Mouse (Mus musculus) gonadal fat pad, adult 2 months (tissue): Measurements from ENCODE around the gene Ttll11. TPM values are rescaled to one million over a fixed set of nuclear protein-coding genes. Genes with fewer than 3 reads are reported as not detected.

Experiments
- DNase-seq: peaks from one replicate; pipeline ENCODE4 v3.0.0-alpha.2; 2012; ENCODE audit warnings: low read depth
- polyA plus RNA-seq: library from polyadenylated mRNA; depleted of rRNA; stranded (reverse); fragments of >200 nt; gene quantifications from 2 replicates; pipeline ENCODE4 v1.2.3, GENCODE M21; 2012

Gene Ttll11
- polyA plus RNA-seq, 1 experiment, result 1.3 TPM

DNA sequence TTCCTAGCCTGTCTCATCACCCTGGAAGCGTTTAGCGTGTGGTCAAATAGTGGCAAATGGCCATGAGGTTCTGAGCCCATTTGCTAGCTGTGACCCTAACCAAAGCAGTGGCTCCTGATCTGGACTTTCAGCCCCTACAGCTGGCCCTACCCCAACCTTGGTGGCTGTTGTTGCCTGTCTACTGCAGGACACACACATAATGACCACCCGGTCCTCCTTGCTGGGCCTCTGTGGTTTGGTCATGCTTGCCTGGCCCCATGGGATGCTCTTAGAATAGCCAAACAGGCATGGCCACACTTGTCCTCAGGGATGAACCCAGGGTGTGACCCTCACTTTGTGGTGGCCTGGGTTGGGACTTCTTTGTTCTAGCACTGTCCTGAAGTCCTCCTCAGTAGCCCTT is 80.0 kb downstream of the Ttll11 start:
- no peak for DNase-seq

DNA sequence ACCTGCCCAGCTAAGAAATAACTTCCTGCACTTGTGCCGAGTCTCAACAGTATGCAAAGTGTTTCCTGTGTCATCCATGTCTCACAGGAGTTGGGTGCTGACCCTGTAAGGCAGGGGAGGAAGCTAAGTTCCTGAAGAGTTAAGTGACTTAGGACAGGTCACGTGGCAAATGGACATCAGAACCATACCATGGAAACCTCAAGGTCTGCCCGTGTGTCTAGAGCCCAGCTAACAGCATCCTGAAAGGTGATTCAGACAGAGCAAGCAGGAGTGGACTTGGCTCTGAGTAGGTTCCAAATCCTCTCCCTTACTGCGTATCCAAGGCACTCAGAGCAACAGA is 80.6 kb downstream of the Ttll11 start:
- no peak for DNase-seq

DNA sequence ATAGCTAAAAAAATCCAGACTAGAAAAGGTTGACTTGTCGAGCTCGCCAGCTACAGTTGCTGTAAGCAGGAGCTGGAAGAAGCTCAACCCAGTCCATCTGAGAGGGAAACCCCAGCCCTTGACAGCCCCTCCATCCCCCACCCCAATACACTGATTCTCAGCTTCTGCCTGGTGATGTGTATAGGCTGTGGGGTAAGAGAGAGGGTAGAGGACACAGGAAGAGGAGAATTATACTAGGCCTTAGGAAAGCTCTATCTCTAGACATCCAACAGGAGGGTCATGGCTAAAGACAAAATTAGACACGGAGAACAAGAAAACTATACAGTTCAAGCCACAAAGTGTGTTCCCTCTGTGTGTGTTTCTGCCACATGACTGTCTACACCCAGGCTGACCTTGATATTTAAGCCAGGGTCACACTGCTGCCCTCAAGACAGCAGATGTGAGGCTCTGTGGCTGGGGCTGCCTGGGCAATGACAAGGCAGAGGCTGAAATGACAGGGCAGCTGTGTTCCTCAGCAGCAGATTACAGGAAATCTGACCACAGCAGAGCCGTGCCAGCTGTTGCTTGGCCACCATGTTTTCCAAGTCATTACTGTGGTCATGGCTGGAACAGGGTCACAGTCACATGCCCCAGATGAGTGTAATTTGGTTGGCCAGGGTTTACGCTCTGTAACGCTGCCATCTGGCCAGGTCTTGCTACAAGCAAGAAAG is 81.1 kb downstream of the Ttll11 start:
- no peak for DNase-seq

DNA sequence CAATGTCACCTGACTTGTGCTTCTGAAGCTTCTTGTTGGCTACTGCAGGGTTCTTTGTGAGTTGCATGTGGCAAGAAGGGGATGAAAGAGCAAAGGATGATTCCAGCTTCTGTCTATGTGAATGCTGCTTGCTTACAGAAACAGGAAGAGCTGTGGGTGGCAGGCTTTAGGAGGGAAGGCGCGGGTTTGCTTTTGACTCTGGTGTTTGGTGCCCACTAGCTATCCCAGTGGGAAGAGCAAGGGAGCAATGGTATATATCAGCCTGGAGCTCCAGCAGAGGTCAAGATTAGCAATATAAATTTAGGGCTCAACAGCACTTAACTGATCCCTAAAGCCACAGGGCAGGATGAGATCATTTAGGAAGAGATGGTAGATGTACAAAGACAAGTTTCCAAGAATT is 82.6 kb downstream of the Ttll11 start:
- DNase-seq, result no peak

DNA sequence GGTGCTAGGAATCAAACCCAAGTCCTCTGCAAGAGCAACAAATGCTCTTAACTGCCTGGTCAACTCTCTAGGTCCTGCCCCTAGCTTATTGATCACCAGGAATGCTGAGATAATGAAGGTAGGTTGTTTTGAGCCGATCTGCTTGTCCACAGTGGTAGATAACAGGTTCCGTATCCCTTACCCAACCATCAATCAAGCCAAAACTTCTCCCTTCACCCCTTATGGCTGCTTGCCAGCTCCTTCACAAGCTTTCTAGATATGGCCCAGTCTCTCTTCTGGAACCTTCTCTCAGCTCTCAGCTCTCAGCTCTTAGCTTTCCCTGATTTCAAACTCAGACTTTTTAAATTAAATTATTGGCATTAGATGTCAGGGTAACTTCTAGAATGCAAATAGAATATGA is 85.2 kb downstream of the Ttll11 start:
- no peak for DNase-seq

DNA sequence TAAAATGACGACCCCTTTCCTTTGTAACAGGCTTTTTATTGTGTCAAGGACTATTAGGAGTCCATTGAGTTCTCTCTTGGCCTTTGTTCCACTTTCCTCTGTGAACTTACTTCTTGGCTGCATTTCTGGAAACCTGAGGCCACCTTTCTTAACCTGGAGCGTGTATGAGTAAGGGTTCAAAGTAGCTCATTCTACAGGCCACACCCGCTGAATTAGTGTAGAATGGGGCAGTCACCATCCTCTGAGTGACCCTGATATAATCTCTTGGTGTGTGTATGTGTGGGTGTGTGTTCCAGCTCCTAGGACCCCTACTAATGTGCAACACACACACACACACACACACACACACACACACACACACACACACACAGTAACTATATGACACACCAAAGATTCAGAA is 89.1 kb downstream of the Ttll11 start:
- DNase-seq, result no peak

DNA sequence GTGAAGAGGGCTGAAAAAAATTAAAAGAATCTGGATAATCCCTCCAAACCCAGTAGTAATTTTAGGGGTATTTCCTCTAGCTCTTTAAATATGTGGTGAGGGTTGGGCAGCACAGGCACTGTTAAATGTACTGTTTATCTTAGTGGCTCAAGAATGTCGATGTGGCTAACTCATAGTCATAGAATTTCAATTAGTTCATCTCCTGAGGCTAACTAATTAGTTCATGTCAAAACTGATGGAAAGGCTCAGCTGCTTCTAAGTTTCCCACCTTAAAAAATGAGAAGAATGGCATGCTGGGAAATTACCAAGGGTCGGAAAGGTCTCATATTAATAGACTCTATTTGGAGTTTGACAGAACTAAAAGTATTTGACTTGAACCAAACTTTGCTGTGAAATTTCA is 89.9 kb downstream of the Ttll11 start:
- DNase-seq, result no peak

DNA sequence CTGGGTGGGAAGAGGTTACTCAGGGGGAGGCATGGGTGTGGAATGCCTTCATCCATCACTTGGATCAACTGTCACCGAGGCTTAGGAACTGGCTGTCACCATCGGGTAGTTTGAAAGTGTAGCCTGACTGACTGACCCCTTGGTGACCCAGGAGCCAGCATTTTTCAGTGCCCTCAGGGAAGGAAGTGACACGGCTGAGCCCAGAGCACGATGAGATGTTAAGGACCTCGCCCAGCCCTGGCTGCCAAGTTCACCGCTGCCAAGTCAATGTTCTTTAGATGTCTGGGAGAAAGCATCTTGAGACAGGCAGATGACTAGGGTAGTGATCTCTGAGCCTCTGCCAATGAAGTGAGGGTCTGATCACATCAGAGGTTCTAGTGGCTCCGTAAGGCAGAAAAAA is 95.4 kb downstream of the Ttll11 start:
- no peak for DNase-seq

DNA sequence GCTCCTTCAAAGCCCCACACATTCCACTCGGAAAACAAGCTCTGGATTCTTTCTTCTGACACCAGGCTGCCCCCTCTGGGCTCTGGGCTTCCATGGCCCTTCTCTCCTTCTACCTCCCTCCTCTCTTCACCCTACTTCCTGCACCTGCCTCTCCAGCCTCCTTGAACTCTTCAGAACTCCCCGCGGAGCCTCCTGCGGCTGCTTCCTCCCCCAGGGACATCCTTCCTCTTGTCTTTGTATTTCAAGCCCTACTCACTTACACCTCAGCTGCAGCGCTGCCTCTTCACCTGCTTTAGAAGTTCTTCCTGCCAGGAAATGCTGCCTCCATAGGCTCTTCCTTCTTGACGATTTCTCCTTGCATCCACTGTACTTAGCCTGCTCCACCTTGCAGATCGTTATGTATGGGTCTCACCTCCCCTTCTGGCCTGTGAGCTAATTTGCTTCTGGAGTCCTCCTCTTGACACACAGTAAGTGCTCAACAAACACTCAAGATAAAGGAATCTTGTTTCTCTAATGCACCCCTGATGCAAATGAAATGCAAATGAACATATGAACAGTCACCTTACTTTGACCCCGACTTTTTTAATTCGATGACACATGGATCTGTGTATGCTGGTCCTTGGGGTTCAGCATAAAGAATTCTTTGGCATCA is 97.3 kb downstream of the Ttll11 start:
- no peak for DNase-seq

DNA sequence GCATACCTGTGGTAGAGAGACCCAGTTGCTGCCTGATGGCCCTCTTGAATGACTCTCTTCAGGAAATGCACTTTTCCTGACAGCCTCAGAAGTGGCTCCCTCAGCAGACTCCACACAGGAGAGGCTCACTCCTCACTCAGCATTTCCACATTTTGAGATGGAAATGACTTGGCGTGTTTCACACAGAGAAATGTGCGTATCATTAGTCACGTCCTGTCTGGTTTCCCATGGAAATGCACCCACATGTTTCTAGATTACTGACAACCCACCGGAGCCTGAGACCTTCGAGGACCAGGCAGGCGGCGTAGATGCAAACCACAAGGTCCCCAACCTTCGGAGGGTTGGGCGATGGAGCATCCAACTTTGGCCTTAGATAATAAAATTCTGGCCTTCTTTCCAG is 97.8 kb downstream of the Ttll11 start:
- no peak for DNase-seq

DNA sequence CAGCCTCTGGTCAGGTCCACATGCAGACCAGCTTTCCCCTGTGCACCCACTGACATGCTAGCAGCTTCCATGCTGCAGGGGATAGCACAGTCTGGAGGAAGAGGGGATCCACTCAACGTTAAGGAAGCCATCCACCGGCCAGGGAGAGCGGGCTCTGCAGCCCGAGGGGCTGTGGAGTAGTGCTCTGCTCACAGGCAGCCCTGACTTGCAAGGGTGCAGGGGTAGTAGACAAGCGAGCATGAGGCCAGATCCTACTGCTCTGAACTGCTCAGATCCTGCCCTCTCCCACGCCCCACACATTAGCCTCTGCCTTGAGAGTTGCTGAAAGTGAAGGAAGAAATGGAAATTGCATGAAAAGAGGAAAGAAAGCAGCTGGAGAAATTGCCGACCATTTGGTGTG is 99.4 kb downstream of the Ttll11 start:
- no peak for DNase-seq

DNA sequence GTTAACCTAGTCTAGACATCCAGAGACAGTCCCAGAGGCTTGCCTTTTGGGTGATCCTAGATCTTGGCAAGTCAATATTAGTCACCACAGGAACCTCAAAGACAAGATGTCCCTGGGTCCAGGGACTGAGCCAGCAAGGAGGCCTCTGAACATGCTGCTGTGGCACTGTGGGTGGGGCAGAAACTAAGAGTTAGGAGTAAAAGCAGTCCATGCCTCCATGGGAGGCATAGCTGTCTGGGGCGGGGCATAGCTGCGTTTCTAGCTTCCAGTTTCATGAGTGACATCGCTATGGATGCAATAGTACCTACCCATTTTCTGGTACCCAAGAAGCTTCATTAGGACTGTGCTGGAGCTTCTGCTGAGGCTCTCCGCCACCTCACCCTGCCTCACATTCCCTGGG is 99.8 kb downstream of the Ttll11 start:
- no peak for DNase-seq

DNA sequence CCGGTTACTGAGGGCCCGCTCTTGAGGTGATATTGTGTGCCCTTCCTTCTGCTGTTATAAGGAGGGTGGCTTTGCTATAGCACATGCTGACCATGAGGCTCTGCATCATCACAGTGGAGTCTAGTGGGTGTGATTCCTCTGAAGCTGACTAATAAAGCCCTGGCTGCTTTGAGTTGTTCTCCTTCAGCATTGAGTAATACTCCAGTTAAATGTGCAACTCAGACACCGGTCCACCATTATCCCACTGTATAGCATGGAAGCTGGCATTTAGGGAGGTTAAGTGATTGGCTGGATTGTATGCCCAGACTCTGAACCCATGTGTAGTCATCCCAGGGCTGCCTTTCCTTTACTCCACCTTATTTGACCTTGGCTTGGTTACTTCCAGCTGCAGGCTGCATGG is 101.2 kb downstream of the Ttll11 start:
- DNase-seq, result no peak

DNA sequence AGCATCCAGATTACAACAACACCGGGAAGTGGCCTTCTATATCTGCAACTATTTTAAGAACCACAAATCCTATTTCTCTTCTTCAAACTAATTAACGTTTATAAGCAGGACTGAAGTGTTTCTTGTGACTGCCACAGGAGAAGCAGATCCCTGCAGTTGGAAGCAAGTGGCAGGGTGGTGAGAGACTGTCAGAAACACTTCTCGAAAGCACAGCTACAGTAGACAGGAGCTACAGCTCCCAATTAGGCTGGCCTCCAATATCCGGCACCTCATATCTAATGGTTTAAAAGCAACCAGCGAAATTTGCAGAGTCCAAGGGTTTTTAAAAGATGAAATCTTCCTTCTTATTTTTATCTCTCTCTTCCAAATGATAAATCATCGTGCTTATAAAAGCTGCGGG is 104.1 kb downstream of the Ttll11 start:
- DNase-seq, result no peak

DNA sequence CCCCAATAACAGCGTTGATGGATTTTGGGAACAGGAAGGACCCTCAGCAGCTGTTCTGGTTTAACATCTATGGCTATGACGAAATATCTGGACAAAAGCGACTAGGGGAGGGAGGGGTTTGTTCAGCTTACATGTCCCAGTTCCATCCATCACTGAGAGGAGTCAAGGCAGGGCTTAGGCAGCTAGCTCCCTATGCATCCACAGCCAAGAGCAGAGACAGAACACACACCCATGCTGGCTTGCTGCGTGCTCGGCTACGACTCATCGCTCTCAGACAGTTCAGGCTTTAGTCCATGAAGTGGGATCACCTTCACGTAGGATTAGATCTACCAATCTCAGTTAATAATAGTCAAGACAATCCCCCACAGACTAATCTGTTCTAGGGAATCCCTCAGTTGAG is 105.3 kb downstream of the Ttll11 start:
- DNase-seq, result no peak

DNA sequence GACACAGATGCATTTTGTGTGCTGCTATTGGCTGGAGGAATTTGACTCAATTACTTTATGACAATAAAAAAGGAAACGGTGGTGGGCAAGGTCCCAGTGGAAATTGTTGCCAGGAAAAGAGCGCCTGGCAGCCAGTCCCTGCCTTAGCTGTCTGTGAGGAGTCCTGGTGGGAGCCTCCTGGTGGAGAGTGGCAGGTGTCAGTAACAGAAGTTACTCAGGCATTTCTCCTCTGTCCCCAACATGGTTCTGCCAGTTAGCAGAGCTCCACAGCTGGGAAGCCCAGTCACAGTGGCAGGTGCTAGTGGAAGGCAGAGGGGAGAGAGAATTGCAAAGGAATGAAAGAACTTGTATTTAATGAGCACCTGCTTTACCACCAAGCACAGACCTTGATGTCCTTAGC is 110.5 kb downstream of the Ttll11 start:
- DNase-seq, result no peak

DNA sequence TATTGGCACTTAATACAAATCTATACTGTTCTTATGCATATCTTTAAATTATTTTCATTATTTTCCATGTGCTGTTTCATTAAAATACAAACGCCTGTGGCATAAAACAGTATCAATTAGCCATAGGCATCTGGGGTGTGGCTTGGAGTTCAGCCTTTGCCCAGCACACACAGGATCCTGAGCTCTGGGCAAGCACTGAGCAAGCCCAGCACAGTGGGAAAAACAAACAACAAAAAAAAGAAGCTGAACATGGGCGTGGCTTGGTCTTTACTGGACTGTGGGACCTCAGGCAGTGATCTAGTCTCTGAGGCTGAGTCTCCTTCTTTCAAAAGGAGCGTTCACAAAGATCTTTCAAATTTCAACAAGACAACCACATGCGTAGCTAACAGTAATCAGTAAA is 116.4 kb downstream of the Ttll11 start:
- no peak for DNase-seq

DNA sequence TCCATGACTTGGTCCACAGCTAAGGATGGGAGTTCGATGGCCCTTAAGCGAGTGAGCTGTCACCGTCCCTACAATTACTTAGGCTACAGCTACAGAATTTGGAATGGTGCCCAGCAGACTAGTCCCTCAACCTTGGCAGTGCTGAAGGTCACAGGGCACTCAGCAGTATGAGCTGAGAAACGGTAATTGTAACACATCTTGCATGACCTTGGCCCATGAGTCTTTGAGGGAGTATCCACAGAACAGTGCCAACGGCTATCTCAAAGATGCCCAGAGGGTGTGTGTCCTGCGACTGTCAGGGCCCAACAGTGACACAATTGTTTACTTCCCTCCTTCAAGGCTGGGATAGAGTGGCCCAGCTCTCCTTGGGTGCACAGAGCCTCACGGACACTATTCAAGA is 118.5 kb downstream of the Ttll11 start:
- DNase-seq, result no peak

DNA sequence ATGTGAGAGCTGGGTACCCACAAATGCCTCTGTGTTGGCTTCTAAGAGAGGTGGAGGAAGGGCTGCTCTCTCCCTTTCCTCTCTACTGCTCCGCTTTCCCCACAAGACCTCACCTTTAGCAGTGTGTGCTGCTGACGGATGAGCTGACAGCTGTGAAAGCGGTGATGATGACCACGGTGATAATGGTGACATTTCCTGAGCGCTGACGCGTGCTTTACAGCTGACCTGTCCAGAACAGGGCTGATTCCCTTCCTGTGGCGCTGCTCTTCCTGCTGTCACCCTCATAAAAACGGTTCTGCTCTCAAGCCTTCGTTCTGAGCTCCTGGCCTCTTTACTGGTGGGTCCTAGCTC is 119.3 kb downstream of the Ttll11 start:
- no peak for DNase-seq

DNA sequence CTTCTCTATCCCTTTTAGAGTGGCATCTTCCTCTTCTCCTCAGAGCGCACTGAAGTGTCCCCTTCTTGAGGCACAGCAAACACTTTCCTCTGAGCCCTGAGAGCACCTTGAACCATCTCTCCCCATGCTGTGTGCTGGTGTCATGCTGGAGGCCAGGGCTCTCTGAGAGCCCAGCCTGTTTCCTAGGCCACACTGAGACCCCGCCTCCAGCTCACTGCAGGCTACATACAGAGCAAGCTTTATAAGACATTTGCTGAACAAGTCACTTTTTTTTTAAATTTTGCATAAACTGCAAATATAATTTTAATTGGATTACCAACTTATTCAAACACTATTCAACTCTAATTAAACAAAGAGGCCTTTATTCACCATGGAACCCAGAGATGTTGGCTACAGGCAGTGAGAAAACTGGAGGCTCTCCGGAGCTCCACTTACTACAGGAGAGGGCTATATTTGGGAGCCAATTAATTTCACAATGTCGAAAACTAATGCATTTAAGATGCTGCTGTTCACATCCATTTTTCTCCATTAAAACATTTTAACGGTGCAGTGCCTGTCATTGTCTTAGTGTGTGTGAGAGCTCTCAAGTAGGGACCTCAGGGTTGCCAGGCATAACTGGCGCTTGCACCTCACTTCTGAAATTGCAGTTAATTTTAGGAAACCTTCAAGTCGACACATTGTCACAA is 119.9 kb downstream of the Ttll11 start:
- no peak for DNase-seq

DNA sequence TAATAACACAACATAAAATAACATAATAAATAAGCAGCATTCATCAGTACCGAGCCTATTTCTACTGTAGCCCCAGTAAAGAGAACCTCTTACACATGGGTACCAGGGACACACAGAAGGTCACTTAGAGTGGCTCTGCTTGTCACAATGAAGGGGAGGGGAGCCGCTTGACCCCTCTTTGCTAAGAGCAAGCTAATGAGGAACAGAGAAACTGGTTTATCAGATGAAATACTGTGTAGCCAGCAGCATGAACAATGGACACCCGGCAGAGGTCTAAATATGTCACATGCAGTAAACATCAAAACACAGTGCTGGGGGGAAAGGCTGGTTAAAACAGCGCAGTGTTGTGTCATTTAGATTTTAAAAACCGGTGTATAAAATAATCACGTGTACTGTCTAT is 121.4 kb downstream of the Ttll11 start:
- no peak for DNase-seq

DNA sequence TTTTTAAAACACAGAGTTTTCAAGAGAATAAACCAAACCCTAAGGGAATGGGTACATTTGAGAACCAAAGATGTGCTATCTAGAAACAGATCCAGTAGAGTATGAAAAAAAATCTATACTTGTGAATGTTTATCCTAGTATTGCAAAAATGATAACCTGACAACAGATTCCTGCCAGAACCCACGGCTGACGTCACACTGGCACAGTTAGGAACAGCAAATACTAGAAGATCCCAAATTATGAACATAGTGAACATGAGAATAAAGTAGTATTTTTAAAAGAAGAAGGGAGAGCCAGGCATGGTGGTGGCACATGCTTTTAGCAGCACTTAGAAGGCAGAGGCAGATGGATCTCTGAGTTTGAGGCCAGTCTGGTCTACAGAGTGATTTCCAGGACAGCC is 122.8 kb downstream of the Ttll11 start:
- no peak for DNase-seq

DNA sequence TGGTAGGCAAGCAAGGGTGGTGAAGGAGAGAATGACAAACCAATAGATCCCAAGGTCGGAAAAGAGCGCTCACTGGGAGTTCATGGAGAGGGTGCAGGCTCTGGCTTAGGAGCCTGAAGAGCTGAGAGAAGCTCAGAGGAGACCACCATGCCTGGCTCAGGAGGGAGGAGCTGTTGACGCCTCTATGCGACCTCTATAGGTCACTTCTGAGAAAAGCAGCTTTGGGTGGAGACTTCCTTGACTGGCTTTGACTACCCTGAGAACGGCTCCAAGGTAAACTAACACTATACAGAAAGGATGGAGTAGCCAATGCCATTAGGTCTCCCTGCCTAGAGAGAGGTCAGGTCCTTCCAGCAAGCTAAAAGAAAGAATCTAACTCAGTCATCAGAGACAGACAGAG is 124.8 kb downstream of the Ttll11 start:
- DNase-seq, result no peak

DNA sequence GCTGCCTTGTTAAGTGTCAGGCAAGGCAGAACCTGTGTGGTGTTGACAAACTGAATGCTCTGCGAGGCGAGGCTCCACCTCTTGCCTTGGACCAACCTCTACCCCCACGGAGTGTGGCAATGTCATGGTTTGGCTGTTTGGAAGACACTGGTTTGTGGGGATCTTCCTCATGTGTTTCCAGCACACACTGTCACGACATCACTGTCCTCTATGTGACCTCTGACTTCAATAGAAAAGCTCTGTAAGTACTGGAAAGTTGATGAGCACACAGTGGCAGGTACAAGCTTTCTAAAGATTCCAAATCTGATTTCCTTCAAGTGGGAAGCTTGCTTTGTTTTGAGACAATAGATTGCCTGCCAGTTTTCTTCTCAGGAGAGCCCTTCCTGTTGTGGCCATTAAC is 126.7 kb downstream of the Ttll11 start:
- no peak for DNase-seq
